Mouse (Mus musculus) thymus, adult 2 months (tissue): ENCODE data around the gene Ywhah.

Experiments
- CTCF ChIP-seq: fragments of 200-500 bp; IDR thresholded peaks from 2 replicates; pipeline ENCODE4 v1.5.1; 2012; ENCODE audit warnings: mild to moderate bottlenecking, control low read depth, low read length, moderate library complexity, borderline replicate concordance; ENCODE audit not compliant: control insufficient read depth, poor library complexity, insufficient read depth; ENCODE audit errors: extremely low read depth
- POLR2A ChIP-seq: fragments of 200-500 bp; IDR thresholded peaks from 2 replicates; pipeline ENCODE4 v1.6.1; 2012; ENCODE audit warnings: mild to moderate bottlenecking, low read length, control low read depth, moderate library complexity; ENCODE audit not compliant: control insufficient read depth, poor library complexity, insufficient read depth; ENCODE audit errors: extremely low read depth

DNA sequence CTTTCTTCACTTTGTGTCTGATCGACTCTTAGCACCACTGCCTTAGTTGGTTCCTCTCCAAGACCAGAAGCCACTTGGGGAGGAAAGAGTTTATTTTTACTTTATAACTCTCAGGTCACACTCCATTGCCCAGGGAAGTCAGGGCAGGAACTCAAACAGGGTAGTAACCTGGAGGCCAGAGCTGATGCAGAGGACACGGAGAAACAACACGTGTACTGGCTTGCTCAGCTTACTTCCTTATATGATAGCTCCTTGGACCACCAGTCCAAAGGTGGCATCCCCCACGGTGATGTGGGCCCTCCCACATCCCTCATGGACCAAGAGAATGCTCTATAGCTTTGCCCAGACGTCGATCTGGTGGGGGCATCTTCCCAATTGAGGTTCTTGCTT, 26.7 kb downstream of the Ywhah start:
- TF ChIP-seq POLR2A (no peak), CTCF (no peak)
